ENCODE assay signal across 8 mouse cellular contexts in genomic region chr8:45358132-45358918, GRCm38 (mm10). TPM values are rescaled to one million over a fixed set of nuclear protein-coding genes. Genes with fewer than 3 reads are reported as not detected.
DNase-seq lines count a peak whose midpoint lies in the region; ATAC-seq lines count a peak whose summit lies in the region.

No protein-coding gene starts in this region.

- peak; percentile 19 to 43 for DNase-seq in urinary bladder, adult 18-20 months (ENCODE audit: low spot score in 2 of 2)
- no peak for DNase-seq in urinary bladder, postnatal 10 days (ENCODE audit: low spot score)
- peak; percentile 66 for DNase-seq in embryonic facial prominence, embryonic 14.5 days (ENCODE audit: low spot score)
- peak; percentile 49 for DNase-seq in liver, embryonic 11.5 days (ENCODE audit: low spot score)

- H3K27me3 ChIP-seq in embryonic facial prominence, embryonic 14.5 days (replicated peaks; ENCODE audit: control insufficient read depth, insufficient read depth, low read length): no peaks in the 10 kb centered on the region
- no peaks in the 10 kb centered on the region for H3K27me3 ChIP-seq in heart, embryonic 11.5 days (ENCODE audit: control insufficient read depth, insufficient read depth, low read length)
- no peaks in the 10 kb centered on the region for H3K27me3 ChIP-seq in kidney, embryonic 14.5 days (ENCODE audit: control insufficient read depth, insufficient read depth, low read length)
- 0 out of 2 replicates have a peak, but pooled peaks cover 3% of the 10 kb centered on the region for H3K27me3 ChIP-seq in liver, embryonic 11.5 days (replicated peaks; ENCODE audit: control insufficient read depth, insufficient read depth, low read length)
- no peaks in the 10 kb centered on the region for H3K27me3 ChIP-seq in neural tube, embryonic 13.5 days

- peak overlapping the region; percentile 92 for H3K4me2 ChIP-seq in embryonic facial prominence, embryonic 14.5 days (ENCODE audit: low read depth, low read length)
- peak overlapping the region; percentile 90 for H3K4me2 ChIP-seq in heart, embryonic 11.5 days
- peak overlapping the region; percentile 92 for H3K4me2 ChIP-seq in kidney, embryonic 14.5 days (replicated peaks; ENCODE audit: low read depth, low read length)
- peak overlapping the region; percentile 67 for H3K4me2 ChIP-seq in liver, embryonic 11.5 days
- H3K4me2 ChIP-seq in neural tube, embryonic 13.5 days: peak overlapping the region; percentile 86

- H3K4me1 ChIP-seq in embryonic facial prominence, embryonic 14.5 days (ENCODE audit: control insufficient read depth, insufficient read depth, low read length): peaks cover 7% of the 10 kb centered on the region
- H3K4me1 ChIP-seq in heart, embryonic 11.5 days (ENCODE audit: control insufficient read depth, insufficient read depth, low read length): no peaks in the 10 kb centered on the region
- 0 out of 2 replicates have a peak, but pooled peaks cover 2% of the 10 kb centered on the region for H3K4me1 ChIP-seq in kidney, embryonic 14.5 days (ENCODE audit: control insufficient read depth, insufficient read depth, low read length)
- no peaks in the 10 kb centered on the region for H3K4me1 ChIP-seq in liver, embryonic 11.5 days (replicated peaks; ENCODE audit: control insufficient read depth, insufficient read depth, low read length)
- peaks cover 14% of the 10 kb centered on the region for H3K4me1 ChIP-seq in neural tube, embryonic 13.5 days (replicated peaks)

- H3K9me3 ChIP-seq in embryonic facial prominence, embryonic 14.5 days (ENCODE audit: control insufficient read depth, low read length): no peaks in the 10 kb centered on the region
- no peaks in the 10 kb centered on the region for H3K9me3 ChIP-seq in heart, embryonic 11.5 days (replicated peaks; ENCODE audit: control insufficient read depth, low read length)
- H3K9me3 ChIP-seq in kidney, embryonic 14.5 days (ENCODE audit: control insufficient read depth, low read length): no peaks in the 10 kb centered on the region
- no peaks in the 10 kb centered on the region for H3K9me3 ChIP-seq in liver, embryonic 11.5 days (ENCODE audit: control insufficient read depth, low read length)
- H3K9me3 ChIP-seq in neural tube, embryonic 13.5 days: no peaks in the 10 kb centered on the region

- no peaks in the 10 kb centered on the region; the same call in 1 of the 2 replicates for H3K36me3 ChIP-seq in embryonic facial prominence, embryonic 14.5 days (ENCODE audit: control insufficient read depth, insufficient read depth, low read length)
- H3K36me3 ChIP-seq in heart, embryonic 11.5 days (ENCODE audit: control insufficient read depth, insufficient read depth, low read length): no peaks in the 10 kb centered on the region
- peaks cover 6% of the 10 kb centered on the region; the same call in 1 of the 2 replicates for H3K36me3 ChIP-seq in kidney, embryonic 14.5 days (ENCODE audit: control insufficient read depth, insufficient read depth, low read length)
- H3K36me3 ChIP-seq in liver, embryonic 11.5 days (ENCODE audit: control insufficient read depth, insufficient read depth, low read length): no peaks in the 10 kb centered on the region
- H3K36me3 ChIP-seq in neural tube, embryonic 13.5 days: no peaks in the 10 kb centered on the region

- 2% methylated on average over 26 of the region's 49 CpGs for WGBS in embryonic facial prominence, embryonic 14.5 days
- WGBS in heart, embryonic 11.5 days (ENCODE audit: insufficient replicate concordance): 3% methylated on average over 48 of the region's 49 CpGs
- WGBS in kidney, embryonic 14.5 days: 3% methylated on average over 46 of the region's 49 CpGs
- 7% methylated on average over 47 of the region's 49 CpGs for WGBS in liver, embryonic 11.5 days
- 3% methylated on average over 49 of the region's 49 CpGs for WGBS in neural tube, embryonic 13.5 days

- H3K4me3 ChIP-seq in embryonic facial prominence, embryonic 14.5 days (ENCODE audit: low read depth, low read length): peak overlapping the region; percentile 66
- H3K4me3 ChIP-seq in heart, embryonic 11.5 days (ENCODE audit: low read depth, low read length): peak overlapping the region; percentile 69
- peak overlapping the region; percentile 76 for H3K4me3 ChIP-seq in kidney, embryonic 14.5 days (ENCODE audit: low read length)
- H3K4me3 ChIP-seq in liver, embryonic 11.5 days (ENCODE audit: low read depth, low read length): peak overlapping the region; percentile 56
- peak overlapping the region; percentile 62 for H3K4me3 ChIP-seq in neural tube, embryonic 13.5 days

- peak overlapping the region; percentile 55 for H3K27ac ChIP-seq in embryonic facial prominence, embryonic 14.5 days (replicated peaks; ENCODE audit: low read depth, low read length)
- peak overlapping the region; percentile 15; the same call in 1 of the 2 replicates for H3K27ac ChIP-seq in heart, embryonic 11.5 days (ENCODE audit: low read depth, low read length)
- peak overlapping the region; percentile 77 for H3K27ac ChIP-seq in kidney, embryonic 14.5 days (ENCODE audit: low read depth, low read length)
- H3K27ac ChIP-seq in liver, embryonic 11.5 days (ENCODE audit: low read depth, low read length): no peak overlapping the region
- peak overlapping the region; percentile 33; the same call in 1 of the 2 replicates for H3K27ac ChIP-seq in neural tube, embryonic 13.5 days (replicated peaks)

- peak overlapping the region; percentile 90 for H3K9ac ChIP-seq in embryonic facial prominence, embryonic 14.5 days (ENCODE audit: low read depth, low read length)
- H3K9ac ChIP-seq in heart, embryonic 11.5 days (ENCODE audit: low read depth, low read length): peak overlapping the region; percentile 77
- peak overlapping the region; percentile 91 for H3K9ac ChIP-seq in kidney, embryonic 14.5 days (ENCODE audit: low read depth, low read length)
- H3K9ac ChIP-seq in liver, embryonic 11.5 days (ENCODE audit: low read depth, low read length): peak overlapping the region; percentile 63
- H3K9ac ChIP-seq in neural tube, embryonic 13.5 days: peak overlapping the region; percentile 84

- ATAC-seq in embryonic facial prominence, embryonic 14.5 days (ENCODE audit: low read depth): peak; percentile 84
- ATAC-seq in heart, embryonic 11.5 days (replicated peaks; ENCODE audit: insufficient number of reproducible peaks, low FRiP score, low TSS enrichment): peak; percentile 49; the same call in 1 of the 2 replicates
- peak; percentile 81 for ATAC-seq in kidney, embryonic 14.5 days (ENCODE audit: low FRiP score, low TSS enrichment)
- ATAC-seq in liver, embryonic 11.5 days (replicated peaks; ENCODE audit: low FRiP score): peak; percentile 47
- ATAC-seq in neural tube, embryonic 13.5 days (ENCODE audit: low read depth): peak; percentile 89
- ATAC-seq in monocyte, adult 5-6 weeks (replicated peaks; ENCODE audit: insufficient number of reproducible peaks, low FRiP score, low TSS enrichment, poor library complexity, severe bottlenecking): no peak

RNA-seq across cellular contexts. Expression of gene Fam149a, which starts 23.8 kb away (rescaled TPM):
- polyA plus RNA-seq in embryonic facial prominence, embryonic 14.5 days (2014; fragmentation: Nextera tagmentation; extraction: Ambion mirVana): 17.2 and 17.6 TPM in 2 replicates
- 5.0 and 6.3 TPM in 2 replicates for polyA plus RNA-seq in heart, embryonic 11.5 days (2014; fragmentation: Nextera tagmentation; extraction: Ambion mirVana)
- polyA plus RNA-seq in kidney, embryonic 14.5 days (2014; fragmentation: Nextera tagmentation; extraction: Ambion mirVana): 47.5 and 62.8 TPM in 2 replicates
- 5.1 and 5.7 TPM in 2 replicates for polyA plus RNA-seq in liver, embryonic 11.5 days (2014; fragmentation: Nextera tagmentation; extraction: Ambion mirVana)
- polyA plus RNA-seq in neural tube, embryonic 13.5 days (2015; fragmentation: Nextera tagmentation; extraction: Ambion mirVana): 7.1 TPM in 2 replicates
- total RNA-seq in monocyte, adult 5-6 weeks (2017): 0.39 TPM in 1 of 3 replicates, not detected in the others

RNA-seq across cellular contexts. Expression of gene Cyp4v3, which starts 25.3 kb away (rescaled TPM):
- polyA plus RNA-seq in embryonic facial prominence, embryonic 14.5 days (2014; fragmentation: Nextera tagmentation; extraction: Ambion mirVana): 2.7 and 3.5 TPM in 2 replicates
- polyA plus RNA-seq in heart, embryonic 11.5 days (2014; fragmentation: Nextera tagmentation; extraction: Ambion mirVana): 0.44 and 0.51 TPM in 2 replicates
- 0.83 and 1.2 TPM in 2 replicates for polyA plus RNA-seq in kidney, embryonic 14.5 days (2014; fragmentation: Nextera tagmentation; extraction: Ambion mirVana)
- polyA plus RNA-seq in liver, embryonic 11.5 days (2014; fragmentation: Nextera tagmentation; extraction: Ambion mirVana): 1.7 and 1.9 TPM in 2 replicates
- 1.9 and 2.3 TPM in 2 replicates for polyA plus RNA-seq in neural tube, embryonic 13.5 days (2015; fragmentation: Nextera tagmentation; extraction: Ambion mirVana)
- 35.5 to 50.5 TPM (median 44.3 TPM) in 3 replicates for total RNA-seq in monocyte, adult 5-6 weeks (2017)

RNA-seq across cellular contexts. Expression of gene Gm45753, which starts 50.1 kb away (rescaled TPM):
- not detected in 2 replicates for polyA plus RNA-seq in embryonic facial prominence, embryonic 14.5 days (2014; fragmentation: Nextera tagmentation; extraction: Ambion mirVana)
- polyA plus RNA-seq in heart, embryonic 11.5 days (2014; fragmentation: Nextera tagmentation; extraction: Ambion mirVana): not detected in 2 replicates
- polyA plus RNA-seq in kidney, embryonic 14.5 days (2014; fragmentation: Nextera tagmentation; extraction: Ambion mirVana): 0.10 TPM in 1 of 2 replicates, not detected in the other
- 0.78 and 0.89 TPM in 2 replicates for polyA plus RNA-seq in liver, embryonic 11.5 days (2014; fragmentation: Nextera tagmentation; extraction: Ambion mirVana)
- not detected in 2 replicates for polyA plus RNA-seq in neural tube, embryonic 13.5 days (2015; fragmentation: Nextera tagmentation; extraction: Ambion mirVana)
- total RNA-seq in monocyte, adult 5-6 weeks (2017): not detected in 3 replicates

RNA-seq across cellular contexts. Expression of gene Tlr3, which starts 52.6 kb away (rescaled TPM):
- 2.1 and 2.6 TPM in 2 replicates for polyA plus RNA-seq in embryonic facial prominence, embryonic 14.5 days (2014; fragmentation: Nextera tagmentation; extraction: Ambion mirVana)
- polyA plus RNA-seq in heart, embryonic 11.5 days (2014; fragmentation: Nextera tagmentation; extraction: Ambion mirVana): 1.8 and 1.9 TPM in 2 replicates
- polyA plus RNA-seq in kidney, embryonic 14.5 days (2014; fragmentation: Nextera tagmentation; extraction: Ambion mirVana): 2.1 and 3.8 TPM in 2 replicates
- polyA plus RNA-seq in liver, embryonic 11.5 days (2014; fragmentation: Nextera tagmentation; extraction: Ambion mirVana): 0.71 and 1.0 TPM in 2 replicates
- 0.83 and 1.0 TPM in 2 replicates for polyA plus RNA-seq in neural tube, embryonic 13.5 days (2015; fragmentation: Nextera tagmentation; extraction: Ambion mirVana)
- total RNA-seq in monocyte, adult 5-6 weeks (2017): 1.8 to 10.0 TPM in 2 of 3 replicates, not detected in the other
